ENCODE assay signal across 8 mouse cellular contexts in genomic region chr11:94543932-94544331, GRCm38 (mm10). TPM values are rescaled to one million over a fixed set of nuclear protein-coding genes. Genes with fewer than 3 reads are reported as not detected.
DNase-seq lines count a peak whose midpoint lies in the region; ATAC-seq and TF ChIP-seq lines count a peak whose summit lies in the region.

No protein-coding gene starts in this region.

- intact Hi-C loops in left cerebral cortex, postnatal 4 days (cut with DNase I) = loop anchor here (5.0 kb wide), 1 partner anchor 77 kb away; no protein-coding TSS in a partner anchor

- WGBS in liver, embryonic 12.5 days (ENCODE audit: insufficient replicate concordance) = 45% methylated on average over 9 of the region's 9 CpGs
- WGBS in embryonic facial prominence, embryonic 11.5 days = 33% methylated on average over 9 of the region's 9 CpGs
- 7% methylated on average over 9 of the region's 9 CpGs for WGBS in kidney, adult 2 months
- WGBS in midbrain, postnatal 0 days = 32% methylated on average over 9 of the region's 9 CpGs
- WGBS in spleen, adult 2 months = 25% methylated on average over 9 of the region's 9 CpGs

- TF ChIP-seq POLR2A in kidney, adult 2 months (IDR thresholded peaks at IDR 0.05; ENCODE audit: low read depth, low read length) = no peak
- no peak for TF ChIP-seq POLR2A in spleen, adult 2 months (IDR thresholded peaks at IDR 0.05; ENCODE audit: low read depth, low read length)

- no peaks in the 10 kb centered on the region for H3K9me3 ChIP-seq in liver, embryonic 12.5 days (replicated peaks)
- H3K9me3 ChIP-seq in embryonic facial prominence, embryonic 11.5 days (replicated peaks; ENCODE audit: control insufficient read depth, low read length) = no peaks in the 10 kb centered on the region
- no peaks in the 10 kb centered on the region for H3K9me3 ChIP-seq in midbrain, postnatal 0 days (ENCODE audit: low read length)

- H3K4me2 ChIP-seq in liver, embryonic 12.5 days = no peak overlapping the region
- no peak overlapping the region for H3K4me2 ChIP-seq in embryonic facial prominence, embryonic 11.5 days (ENCODE audit: low read depth, low read length)
- 0 out of 2 replicates have a peak overlapping the region, but pooled peaks have one; percentile 2 for H3K4me2 ChIP-seq in midbrain, postnatal 0 days (ENCODE audit: low read depth, low read length, poor library complexity, severe bottlenecking)

- H3K27me3 ChIP-seq in liver, embryonic 12.5 days (replicated peaks) = no peaks in the 10 kb centered on the region
- no peaks in the 10 kb centered on the region for H3K27me3 ChIP-seq in embryonic facial prominence, embryonic 11.5 days (ENCODE audit: control insufficient read depth, insufficient read depth, low read length)
- no peaks in the 10 kb centered on the region for H3K27me3 ChIP-seq in kidney, adult 2 months (replicated peaks; ENCODE audit: control insufficient read depth, insufficient read depth, low read length)
- H3K27me3 ChIP-seq in midbrain, postnatal 0 days (ENCODE audit: insufficient read depth, low read length) = no peaks in the 10 kb centered on the region
- H3K27me3 ChIP-seq in spleen, adult 2 months (ENCODE audit: control insufficient read depth, insufficient read depth, low read length) = no peaks in the 10 kb centered on the region

- H3K4me1 ChIP-seq in liver, embryonic 12.5 days = peaks cover 11% of the 10 kb centered on the region
- no peaks in the 10 kb centered on the region for H3K4me1 ChIP-seq in embryonic facial prominence, embryonic 11.5 days (ENCODE audit: control insufficient read depth, insufficient read depth, low read length)
- no peaks in the 10 kb centered on the region for H3K4me1 ChIP-seq in kidney, adult 2 months (ENCODE audit: control insufficient read depth, insufficient read depth, low read length)
- H3K4me1 ChIP-seq in midbrain, postnatal 0 days (ENCODE audit: insufficient read depth, low read length) = no peaks in the 10 kb centered on the region; the same call in 1 of the 2 replicates
- H3K4me1 ChIP-seq in spleen, adult 2 months (ENCODE audit: control insufficient read depth, insufficient read depth, insufficient read length) = peaks cover 6% of the 10 kb centered on the region; the same call in 1 of the 2 replicates

- H3K36me3 ChIP-seq in liver, embryonic 12.5 days = no peaks in the 10 kb centered on the region
- H3K36me3 ChIP-seq in embryonic facial prominence, embryonic 11.5 days (replicated peaks; ENCODE audit: control insufficient read depth, insufficient read depth, low read depth, low read length) = no peaks in the 10 kb centered on the region
- H3K36me3 ChIP-seq in kidney, adult 2 months (ENCODE audit: control insufficient read depth, insufficient read depth, low read length) = no peaks in the 10 kb centered on the region
- peaks cover 4% of the 10 kb centered on the region; the same call in 1 of the 2 replicates for H3K36me3 ChIP-seq in midbrain, postnatal 0 days (ENCODE audit: insufficient read depth, low read length)
- 0 out of 2 replicates have a peak, but pooled peaks cover 2% of the 10 kb centered on the region for H3K36me3 ChIP-seq in spleen, adult 2 months (ENCODE audit: control insufficient read depth, insufficient read depth, low read length)

- no peak overlapping the region for H3K9ac ChIP-seq in liver, embryonic 12.5 days
- H3K9ac ChIP-seq in embryonic facial prominence, embryonic 11.5 days (replicated peaks; ENCODE audit: low read length) = no peak overlapping the region
- H3K9ac ChIP-seq in midbrain, postnatal 0 days (replicated peaks; ENCODE audit: low read length, poor library complexity, severe bottlenecking) = no peak overlapping the region

- H3K27ac ChIP-seq in liver, embryonic 12.5 days = no peak overlapping the region
- no peak overlapping the region for H3K27ac ChIP-seq in embryonic facial prominence, embryonic 11.5 days (replicated peaks; ENCODE audit: low read depth, low read length)
- H3K27ac ChIP-seq in kidney, adult 2 months (ENCODE audit: insufficient read depth, low read depth, low read length) = no peak overlapping the region
- H3K27ac ChIP-seq in midbrain, postnatal 0 days (ENCODE audit: low read depth, low read length) = no peak overlapping the region
- no peak overlapping the region for H3K27ac ChIP-seq in spleen, adult 2 months (ENCODE audit: insufficient read depth, low read length)

- ATAC-seq in liver, embryonic 12.5 days = no peak
- ATAC-seq in embryonic facial prominence, embryonic 11.5 days (replicated peaks; ENCODE audit: insufficient number of reproducible peaks, low FRiP score, low TSS enrichment, low read depth) = no peak
- ATAC-seq in midbrain, postnatal 0 days (ENCODE audit: low FRiP score) = no peak

- TF ChIP-seq CTCF in kidney, adult 2 months (conservative IDR thresholded peaks at IDR 0.05; ENCODE audit: insufficient read depth, insufficient read length, low read depth, low read length) = peak; percentile 99
- TF ChIP-seq CTCF in midbrain, postnatal 0 days (IDR thresholded peaks at IDR 0.05) = peak; percentile 88
- peak; percentile 44; the same call in 1 of the 2 replicates for TF ChIP-seq CTCF in spleen, adult 2 months (IDR thresholded peaks at IDR 0.05; ENCODE audit: extremely low read depth, insufficient read depth, insufficient read length, insufficient replicate concordance)

- H3K4me3 ChIP-seq in liver, embryonic 12.5 days = no peak overlapping the region
- H3K4me3 ChIP-seq in embryonic facial prominence, embryonic 11.5 days (ENCODE audit: low read depth, low read length) = no peak overlapping the region
- H3K4me3 ChIP-seq in kidney, adult 2 months (ENCODE audit: insufficient read depth, low read depth, low read length) = no peak overlapping the region
- H3K4me3 ChIP-seq in midbrain, postnatal 0 days (ENCODE audit: low read depth, low read length) = no peak overlapping the region
- no peak overlapping the region for H3K4me3 ChIP-seq in spleen, adult 2 months (ENCODE audit: extremely low read depth, insufficient read depth, insufficient read length)

- peak; percentile 71 for DNase-seq in liver
- DNase-seq in embryonic facial prominence, embryonic 11.5 days (ENCODE audit: low spot score) = peak; percentile 72
- peak; percentile 99 for DNase-seq in heart, adult 11 months
- DNase-seq in kidney, adult 2 months = peak; percentile 96
- DNase-seq in left cerebral cortex, postnatal 4 days = peak; percentile 97
- peak; percentile 94 for DNase-seq in midbrain, postnatal 0 days (ENCODE audit: low spot score)
- DNase-seq in spleen, adult 2 months (ENCODE audit: low read depth in 1 of 2, low spot score in 2 of 2) = peak; percentile 19 to 66

RNA-seq across cellular contexts. Expression of gene Rsad1, which starts 5.1 kb away (rescaled TPM):
- 2.0 and 3.2 TPM in 2 replicates for polyA plus RNA-seq in liver, embryonic 12.5 days (2016; fragmentation: Nextera tagmentation; extraction: Ambion mirVana)
- 2.4 and 3.7 TPM in 2 replicates for polyA plus RNA-seq in embryonic facial prominence, embryonic 11.5 days (2014; fragmentation: Nextera tagmentation; extraction: Ambion mirVana)
- polyA plus RNA-seq in kidney, adult 2 months (2012; rRNA removed) = 8.6 and 10.1 TPM in 2 replicates
- total RNA-seq in left cerebral cortex, postnatal 4 days (2021) = 10 to 100 TPM; 17.3 to 19.5 TPM
- 12.6 and 19.5 TPM in 2 replicates for total RNA-seq in midbrain, postnatal 0 days (2014; rRNA removed)
- 11.5 and 13.5 TPM in 2 replicates for polyA plus RNA-seq in midbrain, postnatal 0 days (2015; fragmentation: Nextera tagmentation; extraction: Ambion mirVana)
- 5.7 and 7.1 TPM in 2 replicates for polyA plus RNA-seq in spleen, adult 2 months (2012; rRNA removed)

RNA-seq across cellular contexts. Expression of gene Chad, which starts 20.9 kb away (rescaled TPM):
- polyA plus RNA-seq in liver, embryonic 12.5 days (2016; fragmentation: Nextera tagmentation; extraction: Ambion mirVana) = 0.10 TPM in 1 of 2 replicates, not detected in the other
- polyA plus RNA-seq in embryonic facial prominence, embryonic 11.5 days (2014; fragmentation: Nextera tagmentation; extraction: Ambion mirVana) = 0.52 and 1.0 TPM in 2 replicates
- polyA plus RNA-seq in kidney, adult 2 months (2012; rRNA removed) = 0.10 and 0.22 TPM in 2 replicates
- total RNA-seq in left cerebral cortex, postnatal 4 days (2021) = under 1 TPM in 1 of 2 experiments, not detected in 1; 0.22 TPM
- 0.11 TPM in 1 of 2 replicates, not detected in the other for total RNA-seq in midbrain, postnatal 0 days (2014; rRNA removed)
- polyA plus RNA-seq in midbrain, postnatal 0 days (2015; fragmentation: Nextera tagmentation; extraction: Ambion mirVana) = 0.85 and 0.87 TPM in 2 replicates
- 0.11 and 0.20 TPM in 2 replicates for polyA plus RNA-seq in spleen, adult 2 months (2012; rRNA removed)

RNA-seq across cellular contexts. Expression of gene Mycbpap, which starts 22.4 kb away (rescaled TPM):
- polyA plus RNA-seq in liver, embryonic 12.5 days (2016; fragmentation: Nextera tagmentation; extraction: Ambion mirVana) = 0.28 and 0.37 TPM in 2 replicates
- polyA plus RNA-seq in embryonic facial prominence, embryonic 11.5 days (2014; fragmentation: Nextera tagmentation; extraction: Ambion mirVana) = 1.9 and 2.4 TPM in 2 replicates
- 5.0 TPM in 2 replicates for polyA plus RNA-seq in kidney, adult 2 months (2012; rRNA removed)
- 1 to 10 TPM in 1 of 2 experiments, under 1 TPM in 1; 0.82 to 2.2 TPM for total RNA-seq in left cerebral cortex, postnatal 4 days (2021)
- total RNA-seq in midbrain, postnatal 0 days (2014; rRNA removed) = 3.2 and 4.4 TPM in 2 replicates
- 1.2 and 2.0 TPM in 2 replicates for polyA plus RNA-seq in midbrain, postnatal 0 days (2015; fragmentation: Nextera tagmentation; extraction: Ambion mirVana)
- 0.06 and 0.11 TPM in 2 replicates for polyA plus RNA-seq in spleen, adult 2 months (2012; rRNA removed)

RNA-seq across cellular contexts. Expression of gene Epn3, which starts 44.2 kb away (rescaled TPM):
- polyA plus RNA-seq in liver, embryonic 12.5 days (2016; fragmentation: Nextera tagmentation; extraction: Ambion mirVana) = not detected in 2 replicates
- polyA plus RNA-seq in embryonic facial prominence, embryonic 11.5 days (2014; fragmentation: Nextera tagmentation; extraction: Ambion mirVana) = 1.5 and 2.3 TPM in 2 replicates
- 35.6 and 36.4 TPM in 2 replicates for polyA plus RNA-seq in kidney, adult 2 months (2012; rRNA removed)
- total RNA-seq in left cerebral cortex, postnatal 4 days (2021) = 1 to 10 TPM; 1.3 to 1.5 TPM
- 1.1 and 5.0 TPM in 2 replicates for total RNA-seq in midbrain, postnatal 0 days (2014; rRNA removed)
- polyA plus RNA-seq in midbrain, postnatal 0 days (2015; fragmentation: Nextera tagmentation; extraction: Ambion mirVana) = 0.92 and 1.4 TPM in 2 replicates
- polyA plus RNA-seq in spleen, adult 2 months (2012; rRNA removed) = 0.23 and 0.39 TPM in 2 replicates

RNA-seq across cellular contexts. Expression of gene Acsf2, which starts 57.7 kb away (rescaled TPM):
- 1.1 and 1.2 TPM in 2 replicates for polyA plus RNA-seq in liver, embryonic 12.5 days (2016; fragmentation: Nextera tagmentation; extraction: Ambion mirVana)
- 6.8 and 7.1 TPM in 2 replicates for polyA plus RNA-seq in embryonic facial prominence, embryonic 11.5 days (2014; fragmentation: Nextera tagmentation; extraction: Ambion mirVana)
- 29.6 and 36.2 TPM in 2 replicates for polyA plus RNA-seq in kidney, adult 2 months (2012; rRNA removed)
- total RNA-seq in left cerebral cortex, postnatal 4 days (2021) = 10 to 100 TPM in 1 of 2 experiments, 1 to 10 TPM in 1; 9.1 to 10.3 TPM
- 3.9 and 6.6 TPM in 2 replicates for total RNA-seq in midbrain, postnatal 0 days (2014; rRNA removed)
- polyA plus RNA-seq in midbrain, postnatal 0 days (2015; fragmentation: Nextera tagmentation; extraction: Ambion mirVana) = 1.7 and 1.9 TPM in 2 replicates
- 33.6 and 37.1 TPM in 2 replicates for polyA plus RNA-seq in spleen, adult 2 months (2012; rRNA removed)

Comparison
In these comparisons a context has a peak if more than half of its experiments do, and no peak if none do; other contexts are left out.
1. DNase-seq: peak in every context shown above with its lines; median percentile 99 in heart, adult 11 months; 97 in left cerebral cortex, postnatal 4 days; 96 in kidney, adult 2 months; 94 in midbrain, postnatal 0 days; 72 in embryonic facial prominence, embryonic 11.5 days; 71 in liver; 42 in spleen, adult 2 months.
2. CTCF ChIP-seq: peak in every context shown above with its lines; median percentile 99 in kidney, adult 2 months; 88 in midbrain, postnatal 0 days; 44 in spleen, adult 2 months.